Mouse (Mus musculus): ENCODE data around the gene Olfr464.

DNA sequence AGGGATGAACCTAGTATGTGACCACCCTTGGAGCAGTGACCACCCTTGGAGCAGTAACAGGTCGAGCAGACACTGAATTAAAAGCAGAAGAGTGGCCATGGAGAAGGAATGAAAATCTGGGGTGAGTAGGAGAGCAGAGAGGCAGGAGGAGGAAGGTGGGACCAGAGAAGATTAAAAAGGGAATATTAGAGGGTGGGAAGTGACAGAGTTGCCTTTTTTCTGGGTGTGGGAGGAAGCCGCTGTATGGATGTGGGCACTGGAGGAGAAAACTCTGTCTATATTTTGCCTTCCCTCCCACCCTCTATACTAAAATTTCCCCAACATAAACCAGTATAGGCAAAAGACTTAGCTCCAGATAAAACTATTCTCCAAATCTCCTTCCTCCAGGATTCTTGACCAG lies 466 bp downstream of the Olfr464 start:
- TF ChIP-seq CTCF (IDR thresholded peaks at IDR 0.05; ENCODE audit: low read depth, low read length) (no peak), POLR2A (IDR thresholded peaks at IDR 0.05; ENCODE audit: extremely low read depth, insufficient read depth, low read length) (no peak)

Data from liver, adult 2 months (tissue).